Mouse (Mus musculus): ENCODE results near the gene Doc2b. TPM values are rescaled to one million over a fixed set of nuclear protein-coding genes. Genes with fewer than 3 reads are reported as not detected.

Gene Doc2b
- total and polyA plus RNA-seq, 3 experiments = not detected

- no peak for TF ChIP-seq MYC (IDR thresholded peaks at IDR 0.05; ENCODE audit: low read depth, low read length)
- TF ChIP-seq POLR2AphosphoS2 (IDR thresholded peaks at IDR 0.05; ENCODE audit: low read depth, low read length) = no peak
- no peak for TF ChIP-seq MAX (IDR thresholded peaks at IDR 0.05; ENCODE audit: low read length)
- TF ChIP-seq GABPA (IDR thresholded peaks at IDR 0.05; ENCODE audit: insufficient replicate concordance, low read depth, low read length) = no peak
- TF ChIP-seq NRF1 (IDR thresholded peaks at IDR 0.05; ENCODE audit: low read depth, low read length) = no peak
- no peak for TF ChIP-seq MAZ (IDR thresholded peaks at IDR 0.05; ENCODE audit: low read depth, low read length)
- no peak for TF ChIP-seq SIN3A (IDR thresholded peaks at IDR 0.05; ENCODE audit: low read length)
- no peak for TF ChIP-seq RCOR1 (conservative IDR thresholded peaks at IDR 0.05; ENCODE audit: low read depth, low read length)
- no peak for TF ChIP-seq ZC3H11A (IDR thresholded peaks at IDR 0.05; ENCODE audit: low read depth, low read length)
- no peak for TF ChIP-seq RAD21 (IDR thresholded peaks at IDR 0.05; ENCODE audit: low read depth, low read length)
- TF ChIP-seq SMC3 (IDR thresholded peaks at IDR 0.05; ENCODE audit: low read depth, low read length) = no peak
- TF ChIP-seq CHD2 (IDR thresholded peaks at IDR 0.05; ENCODE audit: low read length) = no peak
- no peak for TF ChIP-seq ETS1 (conservative IDR thresholded peaks at IDR 0.05; ENCODE audit: low read depth, low read length)
- TF ChIP-seq NELFE (IDR thresholded peaks at IDR 0.05; ENCODE audit: low read depth, low read length) = no peak
- no peak for TF ChIP-seq MAFK (IDR thresholded peaks at IDR 0.05; ENCODE audit: insufficient replicate concordance, low read length)
- TF ChIP-seq USF2 (conservative IDR thresholded peaks at IDR 0.05; ENCODE audit: low read depth, low read length) = no peak
- no peak for TF ChIP-seq KAT2A (IDR thresholded peaks at IDR 0.05; ENCODE audit: insufficient replicate concordance, low read length)
- H3K9ac ChIP-seq (ENCODE audit: insufficient read depth, low read depth) = no peak overlapping the region
These were observed 37.2 kb upstream of the Doc2b start for GRCm38 (mm10) chr11:75833081-75833480.

GRCm38 (mm10) chr11:75830386-75830785 lies 34.5 kb upstream of the Doc2b start:
- no peaks in the 10 kb centered on the region for H3K27me3 ChIP-seq (replicated peaks)
- no peaks in the 10 kb centered on the region for H3K79me2 ChIP-seq (replicated peaks; ENCODE audit: control insufficient read depth, extremely low read depth, insufficient read depth, poor library complexity, severe bottlenecking)
- in situ Hi-C loops (cut with MboI; ENCODE audit: low pct_ligation_motif_present, low pct_unique_long_range_greater_than_20kb, low sequenced_read_pairs) (no loop called here), dilution Hi-C loops (cut with MboI; ENCODE audit: extremely low pct_ligation_motif_present, extremely low pct_unique_long_range_greater_than_20kb, low sequenced_read_pairs) (no loop called here)
- no peak for TF ChIP-seq SIN3A (IDR thresholded peaks at IDR 0.05; ENCODE audit: low read length)
- TF ChIP-seq NRF1 (IDR thresholded peaks at IDR 0.05; ENCODE audit: low read depth, low read length) = no peak
- no peak for TF ChIP-seq MAZ (IDR thresholded peaks at IDR 0.05; ENCODE audit: low read depth, low read length)
- no peak for TF ChIP-seq MYC (IDR thresholded peaks at IDR 0.05; ENCODE audit: low read depth, low read length)
- no peak for TF ChIP-seq BHLHE40 (IDR thresholded peaks at IDR 0.05; ENCODE audit: low read depth, low read length)
- no peak for TF ChIP-seq SMC3 (IDR thresholded peaks at IDR 0.05; ENCODE audit: low read depth, low read length)
- no peak for TF ChIP-seq JUND (conservative IDR thresholded peaks at IDR 0.05; ENCODE audit: low read depth, low read length)
- TF ChIP-seq MAX (IDR thresholded peaks at IDR 0.05; ENCODE audit: low read length) = no peak
- no peak for TF ChIP-seq TCF12 (IDR thresholded peaks at IDR 0.05; ENCODE audit: low read depth, low read length)
- TF ChIP-seq NELFE (IDR thresholded peaks at IDR 0.05; ENCODE audit: low read depth, low read length) = no peak
- no peak for TF ChIP-seq ZC3H11A (IDR thresholded peaks at IDR 0.05; ENCODE audit: low read depth, low read length)
- TF ChIP-seq ELF1 (IDR thresholded peaks at IDR 0.05; ENCODE audit: low read depth, low read length) = no peak
- TF ChIP-seq PAX5 (IDR thresholded peaks at IDR 0.05; ENCODE audit: low read length) = no peak
- no peak for TF ChIP-seq GABPA (IDR thresholded peaks at IDR 0.05; ENCODE audit: insufficient replicate concordance, low read depth, low read length)
- no peak overlapping the region for H3K27ac ChIP-seq (ENCODE audit: insufficient read depth, low read depth)
- peaks cover 2% of the 10 kb centered on the region for H3K9me3 ChIP-seq (replicated peaks; ENCODE audit: low read length)
- peaks cover 0 to 11% of the 10 kb centered on the region in 2 experiments; a peak in 2 of 4 replicates for H3K4me1 ChIP-seq (ENCODE audit: control insufficient read depth in 1 of 2, insufficient read depth in 2 of 2)
- no peak overlapping the region for H3K9ac ChIP-seq (ENCODE audit: insufficient read depth, low read depth)
- no peaks in the 10 kb centered on the region for H3K36me3 ChIP-seq (replicated peaks in 1 of 2; ENCODE audit: control insufficient read depth in 1 of 2, insufficient read depth in 1 of 2, low read length in 1 of 2)
- H3K4me3 ChIP-seq (replicated peaks in 1 of 3; ENCODE audit: low read depth in 2 of 3, low read length in 2 of 3, poor library complexity in 1 of 3) = no peak overlapping the region
- DNase-seq (ENCODE audit: extremely low read depth) = no peak
- no peak overlapping the region for H3K4me2 ChIP-seq (ENCODE audit: insufficient read depth, low read depth, poor library complexity, severe bottlenecking)

More at GRCm38 (mm10) chr11:75833081-75833480, 37.2 kb upstream of the Doc2b start:
- Histone ChIP-seq H3K4me2 (ENCODE audit: insufficient read depth, low read depth, poor library complexity, severe bottlenecking) (no peak overlapping the region), H3K4me3 (replicated peaks in 1 of 3; ENCODE audit: low read depth in 2 of 3, low read length in 2 of 3, poor library complexity in 1 of 3) (no peak overlapping the region), H3K27ac (ENCODE audit: insufficient read depth, low read depth) (no peak overlapping the region), H3K4me1 (ENCODE audit: control insufficient read depth in 1 of 2, insufficient read depth in 2 of 2) (peaks cover 2 to 18% of the 10 kb centered on the region in 2 experiments; a peak in 3 of 4 replicates), H3K79me2 (replicated peaks; ENCODE audit: control insufficient read depth, extremely low read depth, insufficient read depth, poor library complexity, severe bottlenecking) (no peaks in the 10 kb centered on the region), H3K27me3 (replicated peaks) (no peaks in the 10 kb centered on the region), H3K36me3 (replicated peaks in 1 of 2; ENCODE audit: control insufficient read depth in 1 of 2, insufficient read depth in 1 of 2, low read length in 1 of 2) (no peaks in the 10 kb centered on the region), H3K9me3 (replicated peaks; ENCODE audit: low read length) (peaks cover 2% of the 10 kb centered on the region)
- no peak for DNase-seq (ENCODE audit: extremely low read depth)
- dilution Hi-C loops (cut with MboI; ENCODE audit: extremely low pct_ligation_motif_present, extremely low pct_unique_long_range_greater_than_20kb, low sequenced_read_pairs) (no loop called here), in situ Hi-C loops (cut with MboI; ENCODE audit: low pct_ligation_motif_present, low pct_unique_long_range_greater_than_20kb, low sequenced_read_pairs) (no loop called here)
